Mouse (Mus musculus) lung, adult 2 months (tissue): ENCODE measurements around the gene Snx6.

Experiments used
- CTCF ChIP-seq: fragments of 200-500 bp; IDR thresholded peaks from 2 replicates; pipeline ENCODE4 v1.5.1; 2011; ENCODE audit warnings: mild to moderate bottlenecking, low read length, control low read depth; ENCODE audit not compliant: insufficient read depth
- POLR2A ChIP-seq: fragments of 200-500 bp; IDR thresholded peaks from 2 replicates; pipeline ENCODE4 v1.6.1; 2011; ENCODE audit warnings: low read depth, mild to moderate bottlenecking, control low read depth, low read length, borderline replicate concordance; ENCODE audit errors: extremely low read depth

DNA sequence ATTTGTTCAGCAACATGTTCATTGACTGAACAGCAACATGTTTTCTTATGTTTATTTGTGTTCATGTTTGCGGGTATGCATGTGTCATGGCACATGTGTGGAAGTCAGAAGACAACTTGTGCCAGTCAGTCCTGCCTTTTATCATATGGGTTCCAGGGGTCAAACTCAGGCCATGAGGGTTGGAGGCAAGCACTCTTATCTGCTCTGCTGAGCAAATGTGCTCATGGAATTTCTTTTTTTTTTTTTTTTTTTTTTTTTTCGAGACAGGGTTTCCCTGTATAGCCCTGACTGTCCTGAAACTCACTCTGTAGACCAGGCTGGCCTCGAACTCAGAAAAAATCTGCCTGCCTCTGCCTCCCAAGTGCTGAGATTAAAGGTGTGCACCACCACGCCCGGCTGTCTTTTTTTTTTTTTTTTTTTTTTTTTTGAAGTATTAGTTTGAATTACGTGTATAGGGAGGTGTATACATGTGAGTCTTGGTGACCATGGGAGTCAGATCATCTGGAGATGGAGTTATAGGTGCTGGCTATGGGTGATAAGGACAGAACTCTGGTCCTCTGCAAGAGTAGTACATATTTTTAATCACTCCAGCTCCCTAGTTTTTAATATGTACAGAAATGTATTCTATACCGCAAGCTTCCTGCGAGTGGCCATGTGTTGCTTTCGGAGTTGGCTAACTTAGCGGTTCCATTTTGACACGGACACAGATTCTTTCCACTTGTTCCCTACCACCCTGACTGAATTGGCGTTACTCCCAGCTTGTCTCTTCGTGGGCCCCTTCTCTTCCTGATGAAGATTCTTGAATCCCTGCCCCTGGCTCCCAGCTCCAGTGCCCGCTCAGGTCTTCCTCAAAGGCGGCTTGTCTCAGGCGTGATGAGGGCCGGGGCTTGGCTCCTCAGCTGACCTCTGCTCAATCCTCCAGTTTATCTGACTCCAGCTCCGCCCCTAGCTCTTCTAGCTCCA, 40.4 kb upstream of the Snx6 start:
- TF ChIP-seq CTCF (no peak), POLR2A (no peak)
